Mouse (Mus musculus) kidney, postnatal 0 days (tissue): ENCODE results near the gene Slc2a4. TPM values are rescaled to one million over a fixed set of nuclear protein-coding genes. Genes with fewer than 3 reads are reported as not detected.

Experiments
- ATAC-seq: fragments of 200-750 bp; cut with Nextera tagmentation; replicated peaks from 2 replicates; pipeline ENCODE4 v1.8.0; 2017; ENCODE audit warnings: low read depth, moderate number of reproducible peaks, moderate TSS enrichment, moderate library complexity; ENCODE audit not compliant: low FRiP score
- DNase-seq: peaks from one replicate; pipeline ENCODE4 v3.0.0-alpha.2; 2016; ENCODE audit warnings: low spot score
- H3K27ac ChIP-seq: fragments of 300-500 bp; sonication (generic); 2 replicates; pipeline ENCODE4 v1.5.1; 2014; ENCODE audit warnings: mild to moderate bottlenecking
- H3K27me3 ChIP-seq: fragments of 300-500 bp; sonication (generic); 2 replicates; pipeline ENCODE4 v1.6.1; 2014; ENCODE audit warnings: low read length, mixed read lengths; ENCODE audit not compliant: insufficient read depth
- H3K36me3 ChIP-seq: fragments of 300-500 bp; sonication (generic); 2 replicates; pipeline ENCODE4 v1.6.1; 2014; ENCODE audit warnings: low read length, mixed read lengths; ENCODE audit not compliant: insufficient read depth
- H3K4me1 ChIP-seq: fragments of 300-500 bp; sonication (generic); replicated peaks from 2 replicates; pipeline ENCODE4 v1.6.1; 2014; ENCODE audit warnings: antibody characterized with exemption, low read length, mixed read lengths; ENCODE audit not compliant: insufficient read depth
- H3K4me2 ChIP-seq: fragments of 300-500 bp; sonication (generic); 2 replicates; pipeline ENCODE4 v1.6.1; 2014; ENCODE audit warnings: mild to moderate bottlenecking, low read length, moderate library complexity, mixed read lengths
- H3K4me3 ChIP-seq: fragments of 300-500 bp; sonication (generic); replicated peaks from 2 replicates; pipeline ENCODE4 v1.5.1; 2014; ENCODE audit warnings: low read depth, low read length
- H3K9ac ChIP-seq: fragments of 300-500 bp; sonication (generic); 2 replicates; pipeline ENCODE4 v1.6.1; 2014; ENCODE audit warnings: low read depth, low read length
- H3K9me3 ChIP-seq: fragments of 300-500 bp; sonication (generic); replicated peaks from 2 replicates; pipeline ENCODE4 v1.6.1; 2016; ENCODE audit warnings: low read length, inconsistent platforms, mixed read lengths
- CTCF ChIP-seq: IDR thresholded peaks from 2 replicates; pipeline ENCODE4 v1.5.1; 2016; ENCODE audit warnings: antibody characterized with exemption, low read depth, mild to moderate bottlenecking, moderate library complexity
- WGBS: fragments of 180-500 bp; shearing (Covaris S2); extraction: QIAGEN DNeasy Blood & Tissue Kit; methylation state at CpG from one replicate; pipeline ENCODE4 v1.1.7; 2014; 5-methylcytosine and 5-hydroxymethylcytosine counted together
- polyA plus RNA-seq: library from polyadenylated mRNA; unstranded; fragments of >200 nt; fragmentation: Nextera tagmentation; extraction: Ambion mirVana; gene quantifications from 2 replicates; pipeline ENCODE4 v1.2.1, GENCODE M21; 2015

Slc2a4 gene
- polyA plus RNA-seq, 1 experiment from 2014 or later = 21.4 TPM

- Histone ChIP-seq H3K9me3 (no peaks in the 10 kb centered on the region), H3K4me2 (no peak overlapping the region), H3K4me3 (no peak overlapping the region), H3K4me1 (0 out of 2 replicates have a peak, but pooled peaks cover 5% of the 10 kb centered on the region), H3K27ac (no peak overlapping the region), H3K36me3 (peaks cover 28% of the 10 kb centered on the region), H3K27me3 (no peaks in the 10 kb centered on the region), H3K9ac (no peak overlapping the region)
- ATAC-seq (no peak), DNase-seq (no peak)
- no peak for TF ChIP-seq CTCF
- WGBS = 96% methylated on average over 4 of the region's 4 CpGs
Measured at GRCm38 (mm10) chr11:69976271-69976670, 28.3 kb upstream of the Slc2a4 start.

- 94% methylated on average over 2 of the region's 2 CpGs for WGBS
- H3K9me3 ChIP-seq = no peaks in the 10 kb centered on the region
- no peak overlapping the region for H3K4me3 ChIP-seq
- ATAC-seq = no peak
- H3K36me3 ChIP-seq = peaks cover 28% of the 10 kb centered on the region
- TF ChIP-seq CTCF = no peak
- no peak overlapping the region for H3K9ac ChIP-seq
- 0 out of 2 replicates have a peak, but pooled peaks cover 5% of the 10 kb centered on the region for H3K4me1 ChIP-seq
- H3K4me2 ChIP-seq = no peak overlapping the region
- DNase-seq = no peak
- H3K27ac ChIP-seq = no peak overlapping the region
- H3K27me3 ChIP-seq = no peaks in the 10 kb centered on the region
Measured at GRCm38 (mm10) chr11:69974907-69975306, 26.9 kb upstream of the Slc2a4 start.

DNA sequence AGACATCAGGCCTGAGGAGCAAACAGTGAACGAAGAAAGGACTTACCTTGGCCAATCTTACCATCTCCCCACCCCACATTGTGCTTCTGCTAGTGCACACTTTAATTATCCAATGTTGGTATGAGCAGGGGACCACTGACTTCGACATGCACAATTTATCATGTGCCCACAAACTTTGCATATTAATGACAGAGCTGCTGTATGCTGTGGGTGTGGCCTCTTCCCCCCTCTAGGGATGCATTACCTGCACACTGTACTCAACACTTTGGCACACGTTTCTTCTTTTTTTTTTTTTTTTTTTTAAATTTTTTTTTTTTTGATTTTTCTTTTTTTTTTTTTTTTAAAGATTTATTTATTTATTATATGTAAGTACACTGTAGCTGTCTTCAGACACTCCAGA lies 22.8 kb upstream of the Slc2a4 start:
- Histone ChIP-seq H3K9me3 (no peaks in the 10 kb centered on the region), H3K4me3 (no peak overlapping the region), H3K27ac (no peak overlapping the region), H3K9ac (no peak overlapping the region), H3K27me3 (peaks cover 5% of the 10 kb centered on the region; the same call in 1 of the 2 replicates), H3K4me2 (no peak overlapping the region), H3K4me1 (no peaks in the 10 kb centered on the region), H3K36me3 (peaks cover 20% of the 10 kb centered on the region)
- ATAC-seq = no peak
- TF ChIP-seq CTCF = no peak
- DNase-seq = no peak
- 62% methylated on average over 3 of the region's 3 CpGs for WGBS

DNA sequence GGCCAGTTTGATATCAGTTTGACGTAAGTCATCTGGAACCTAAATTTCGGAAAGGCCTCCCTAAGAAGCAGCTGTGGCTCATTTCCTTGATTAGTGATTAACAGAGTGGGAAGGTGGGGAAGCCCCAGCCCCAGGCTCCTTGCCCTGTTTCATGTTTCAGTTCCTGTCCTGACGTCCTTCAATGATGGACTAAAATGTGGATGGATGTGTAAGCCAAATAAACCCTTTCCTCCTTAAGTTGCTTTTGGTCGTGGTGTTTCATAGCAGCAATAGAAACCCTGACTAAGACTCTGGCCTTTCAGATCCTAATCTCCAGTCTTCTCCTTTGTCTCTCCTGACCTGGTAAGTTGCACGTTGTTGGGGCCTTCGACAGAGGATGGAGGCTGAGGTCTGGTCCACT lies 22.2 kb upstream of the Slc2a4 start:
- Histone ChIP-seq H3K4me1 (no peaks in the 10 kb centered on the region), H3K36me3 (peaks cover 19% of the 10 kb centered on the region), H3K4me3 (no peak overlapping the region), H3K9me3 (no peaks in the 10 kb centered on the region), H3K9ac (no peak overlapping the region), H3K27me3 (peaks cover 7% of the 10 kb centered on the region), H3K27ac (no peak overlapping the region), H3K4me2 (no peak overlapping the region)
- 54% methylated on average over 6 of the region's 6 CpGs for WGBS
- no peak for ATAC-seq
- DNase-seq = no peak
- no peak for TF ChIP-seq CTCF

DNA sequence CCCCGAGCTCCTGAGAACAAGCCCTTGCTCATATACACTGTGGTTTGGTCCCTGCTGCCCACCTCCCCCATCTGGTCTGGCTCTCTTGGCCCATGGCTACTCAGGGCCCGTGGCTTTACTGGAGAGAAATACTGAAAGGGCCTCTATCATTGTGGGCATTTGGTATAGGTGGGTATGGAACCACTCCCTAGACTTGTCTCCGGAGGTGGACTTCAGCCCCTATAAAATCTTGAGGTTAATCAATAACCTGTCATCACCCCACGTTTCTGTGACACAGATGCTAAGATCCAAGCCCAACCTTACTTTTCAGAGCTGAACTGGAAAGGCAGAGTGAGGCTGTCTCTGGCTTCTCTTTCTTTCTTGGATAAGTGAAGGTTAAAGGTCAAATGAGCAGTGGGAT lies 20.8 kb upstream of the Slc2a4 start:
- peaks cover 12% of the 10 kb centered on the region for H3K27me3 ChIP-seq
- no peak overlapping the region for H3K9ac ChIP-seq
- H3K9me3 ChIP-seq = no peaks in the 10 kb centered on the region
- ATAC-seq (0 out of 2 replicates have a peak, but pooled peaks have one; percentile 14), DNase-seq (no peak)
- H3K36me3 ChIP-seq = peaks cover 8% of the 10 kb centered on the region
- no peak overlapping the region for H3K4me2 ChIP-seq
- no peak overlapping the region for H3K4me3 ChIP-seq
- no peaks in the 10 kb centered on the region for H3K4me1 ChIP-seq
- no peak for TF ChIP-seq CTCF
- 74% methylated on average over 4 of the region's 4 CpGs for WGBS
- no peak overlapping the region for H3K27ac ChIP-seq

DNA sequence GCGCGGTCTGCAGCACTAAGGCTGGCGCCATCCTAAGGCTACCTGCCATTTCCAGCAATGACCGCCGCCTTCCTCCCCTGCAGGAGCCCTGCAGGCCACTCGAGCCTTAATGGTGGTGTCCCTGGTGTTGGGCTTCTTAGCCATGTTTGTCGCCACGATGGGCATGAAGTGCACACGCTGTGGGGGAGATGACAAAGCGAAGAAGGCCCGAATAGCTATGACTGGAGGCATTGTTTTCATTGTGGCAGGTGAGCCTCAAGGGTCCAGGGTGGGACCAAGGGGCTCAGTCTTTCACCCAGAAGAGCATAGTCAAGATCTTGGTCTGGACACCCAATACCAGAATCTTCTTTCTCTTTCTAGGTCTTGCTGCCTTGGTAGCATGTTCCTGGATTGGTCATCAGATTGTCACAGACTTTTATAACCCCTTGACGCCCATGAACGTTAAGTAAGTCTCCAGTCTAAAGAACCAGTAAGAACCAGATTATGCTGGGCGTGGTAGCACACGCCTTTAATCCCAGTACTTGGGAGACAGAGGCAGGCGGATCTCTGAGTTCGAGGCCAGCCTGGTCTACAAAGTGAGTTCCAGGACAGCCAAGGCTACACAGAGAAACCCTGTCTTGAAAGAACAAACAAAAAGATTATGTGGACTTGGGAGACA lies 19.0 kb upstream of the Slc2a4 start:
- DNase-seq = no peak
- no peaks in the 10 kb centered on the region for H3K9me3 ChIP-seq
- WGBS = 36% methylated on average over 17 of the region's 17 CpGs
- H3K9ac ChIP-seq = peak overlapping the region; percentile 63; the same call in 1 of the 2 replicates
- H3K27ac ChIP-seq = peak overlapping the region; percentile 83; the same call in 1 of the 2 replicates
- peak overlapping the region; percentile 49 for H3K4me2 ChIP-seq
- no peaks in the 10 kb centered on the region for H3K4me1 ChIP-seq
- H3K27me3 ChIP-seq = peaks cover 12% of the 10 kb centered on the region
- H3K4me3 ChIP-seq = peak overlapping the region; percentile 49
- H3K36me3 ChIP-seq = no peaks in the 10 kb centered on the region; the same call in 1 of the 2 replicates
- ATAC-seq = no peak
- TF ChIP-seq CTCF = no peak
